Comparison of ENCODE assay signal across 8 mouse cellular contexts in the genomic region with DNA sequence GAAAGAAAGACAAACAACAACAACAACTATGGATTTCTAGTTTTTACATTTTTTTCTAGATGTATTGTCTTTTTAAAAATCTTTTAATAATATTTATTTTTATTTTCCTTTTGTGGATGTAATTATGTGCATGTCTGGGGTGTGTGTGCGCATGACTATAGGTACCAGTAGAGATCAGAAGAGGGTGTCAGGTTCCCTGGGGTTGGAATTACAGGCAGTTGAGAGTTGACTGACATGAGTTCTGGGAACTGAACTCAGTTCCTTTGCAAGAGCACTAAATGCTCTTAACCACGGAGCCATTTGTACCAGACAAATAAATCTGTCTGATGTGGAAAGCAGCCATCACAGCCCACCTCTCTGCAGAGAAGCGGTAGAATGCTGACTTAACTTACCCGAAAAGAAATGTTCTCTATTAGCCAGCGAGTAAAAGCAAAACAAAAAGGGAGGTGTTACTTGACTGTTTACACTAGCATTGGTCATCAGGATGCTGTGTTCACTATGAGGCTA. TPM values are rescaled to one million over a fixed set of nuclear protein-coding genes. Genes with fewer than 3 reads are reported as not detected.
A peak's percentile ranks its signal among the peaks of the same experiment; 100 is the strongest.
DNase-seq lines count a peak whose midpoint lies in the region; ATAC-seq and TF ChIP-seq lines count a peak whose summit lies in the region.

No protein-coding gene starts in this region.

- no peak; the same call in 1 of the 2 replicates for ATAC-seq in forebrain, embryonic 12.5 days (ENCODE audit: low FRiP score)
- no peak for ATAC-seq in limb, embryonic 14.5 days (ENCODE audit: low FRiP score, low read depth)
- no peak for ATAC-seq in neural tube, embryonic 12.5 days (ENCODE audit: low FRiP score, low read depth)

- peak overlapping the region; percentile 72 for H3K4me3 ChIP-seq in gastrocnemius, adult 2 months
- H3K4me3 ChIP-seq in C2C12 (ENCODE audit: insufficient read depth, poor library complexity, severe bottlenecking), result peak overlapping the region; percentile 36
- H3K4me3 ChIP-seq in forebrain, embryonic 12.5 days (replicated peaks), result peak overlapping the region; percentile 20; the same call in 1 of the 2 replicates
- H3K4me3 ChIP-seq in limb, embryonic 14.5 days (replicated peaks; ENCODE audit: low read length), result peak overlapping the region; percentile 26
- 0 out of 2 replicates have a peak overlapping the region, but pooled peaks have one; percentile 9 for H3K4me3 ChIP-seq in neural tube, embryonic 12.5 days

- no peak for TF ChIP-seq POLR2A in limb, embryonic 14.5 days (IDR thresholded peaks at IDR 0.05; ENCODE audit: borderline replicate concordance, extremely low read depth, insufficient read depth, insufficient read length)

- peak overlapping the region; percentile 36 for H3K4me2 ChIP-seq in forebrain, embryonic 12.5 days
- H3K4me2 ChIP-seq in limb, embryonic 14.5 days (replicated peaks; ENCODE audit: low read depth, low read length, severe bottlenecking), result peak overlapping the region; percentile 43
- H3K4me2 ChIP-seq in neural tube, embryonic 12.5 days (replicated peaks), result peak overlapping the region; percentile 46

- no peaks in the 10 kb centered on the region for H3K9me3 ChIP-seq in forebrain, embryonic 12.5 days
- no peaks in the 10 kb centered on the region for H3K9me3 ChIP-seq in limb, embryonic 14.5 days (ENCODE audit: control insufficient read depth, low read length)
- no peaks in the 10 kb centered on the region for H3K9me3 ChIP-seq in neural tube, embryonic 12.5 days

- DNase-seq in gastrocnemius, adult 2 months, result no peak
- DNase-seq in gastrocnemius, postnatal 14 days, result no peak
- DNase-seq in limb, embryonic 14.5 days (ENCODE audit: low spot score), result no peak
- no peak for DNase-seq in adrenal gland, postnatal 36 days
- DNase-seq in spleen, postnatal 14 days (ENCODE audit: low spot score in 2 of 2), result no peak

- H3K36me3 ChIP-seq in C2C12 (ENCODE audit: control insufficient read depth, insufficient read depth), result no peaks in the 10 kb centered on the region
- H3K36me3 ChIP-seq in forebrain, embryonic 12.5 days (replicated peaks), result no peaks in the 10 kb centered on the region
- no peaks in the 10 kb centered on the region for H3K36me3 ChIP-seq in limb, embryonic 14.5 days (ENCODE audit: control insufficient read depth, insufficient read depth, low read length)
- H3K36me3 ChIP-seq in neural tube, embryonic 12.5 days, result no peaks in the 10 kb centered on the region

- WGBS in forebrain, embryonic 12.5 days, result 66% methylated on average over 5 of the region's 5 CpGs
- 52% methylated on average over 5 of the region's 5 CpGs for WGBS in limb, embryonic 14.5 days
- 56% methylated on average over 5 of the region's 5 CpGs for WGBS in neural tube, embryonic 12.5 days

- H3K27ac ChIP-seq in gastrocnemius, adult 2 months, result peak overlapping the region; percentile 79
- no peak overlapping the region for H3K27ac ChIP-seq in forebrain, embryonic 12.5 days
- H3K27ac ChIP-seq in limb, embryonic 14.5 days (replicated peaks; ENCODE audit: low read depth, low read length), result no peak overlapping the region
- no peak overlapping the region for H3K27ac ChIP-seq in neural tube, embryonic 12.5 days

- H3K9ac ChIP-seq in forebrain, embryonic 12.5 days, result no peak overlapping the region
- peak overlapping the region; percentile 34; the same call in 1 of the 2 replicates for H3K9ac ChIP-seq in limb, embryonic 14.5 days (ENCODE audit: low read depth, low read length, severe bottlenecking)
- H3K9ac ChIP-seq in neural tube, embryonic 12.5 days, result no peak overlapping the region

- no peaks in the 10 kb centered on the region for H3K27me3 ChIP-seq in C2C12 (ENCODE audit: control insufficient read depth, insufficient read depth, insufficient read length)
- H3K27me3 ChIP-seq in forebrain, embryonic 12.5 days, result no peaks in the 10 kb centered on the region
- no peaks in the 10 kb centered on the region for H3K27me3 ChIP-seq in limb, embryonic 14.5 days (ENCODE audit: control insufficient read depth, insufficient read depth, low read length)
- no peaks in the 10 kb centered on the region for H3K27me3 ChIP-seq in neural tube, embryonic 12.5 days (replicated peaks)

- H3ac ChIP-seq in C2C12 (ENCODE audit: control insufficient read depth, insufficient read length, low read depth), result peak overlapping the region; percentile 9

- no peak for TF ChIP-seq CTCF in gastrocnemius, adult 2 months (IDR thresholded peaks at IDR 0.05)
- no peak for TF ChIP-seq CTCF in C2C12 (IDR thresholded peaks at IDR 0.05; ENCODE audit: control insufficient read depth, insufficient read depth, insufficient read length)

- intact Hi-C loops in gastrocnemius, adult 2 months (cut with DNase I), result no loop called here
- intact Hi-C loops in gastrocnemius, postnatal 14 days (cut with DNase I; ENCODE audit: low total_unique reads), result no loop called here

- H3K4me1 ChIP-seq in forebrain, embryonic 12.5 days, result no peaks in the 10 kb centered on the region
- no peaks in the 10 kb centered on the region for H3K4me1 ChIP-seq in limb, embryonic 14.5 days (ENCODE audit: control insufficient read depth, insufficient read depth, low read length)
- H3K4me1 ChIP-seq in neural tube, embryonic 12.5 days, result 0 out of 2 replicates have a peak, but pooled peaks cover 2% of the 10 kb centered on the region

- no peaks in the 10 kb centered on the region for H3K79me3 ChIP-seq in C2C12 (ENCODE audit: low read depth)

- no peaks in the 10 kb centered on the region for H3K79me2 ChIP-seq in C2C12 (ENCODE audit: control insufficient read depth, insufficient read depth)

TF ChIP-seq in C2C12, 6 proteins besides CTCF, POLR2A, EP300 and RAD21:
- no peak for TF ChIP-seq CEBPB (IDR thresholded peaks at IDR 0.05; ENCODE audit: low read depth)
- TF ChIP-seq USF1 (IDR thresholded peaks at IDR 0.05; ENCODE audit: low read depth), result no peak
- no peak for TF ChIP-seq MYOG (IDR thresholded peaks at IDR 0.05; ENCODE audit: control insufficient read depth, extremely low read depth, insufficient read length)
- no peak for TF ChIP-seq FOSL1 (IDR thresholded peaks at IDR 0.05; ENCODE audit: insufficient read depth, low read length, poor library complexity, severe bottlenecking)
- TF ChIP-seq MAX (IDR thresholded peaks at IDR 0.05), result no peak
- no peak for TF ChIP-seq MYOD1 (IDR thresholded peaks at IDR 0.05; ENCODE audit: control insufficient read depth, insufficient read length, low read depth)

RNA-seq across cellular contexts. Expression of gene Cep78, which starts 44.0 kb away (rescaled TPM):
- 1 to 10 TPM; 2.1 to 2.3 TPM for total RNA-seq in gastrocnemius, adult 2 months (2021)
- 1 to 10 TPM; 2.4 to 2.7 TPM for total RNA-seq in gastrocnemius, postnatal 14 days (2021)
- 7.5 TPM for polyA plus RNA-seq in C2C12 (2012; fragmentation: generic; extraction: Trizol)
- 63.5 and 65.2 TPM in 2 replicates for polyA plus RNA-seq in forebrain, embryonic 12.5 days (2016; fragmentation: Nextera tagmentation; extraction: Ambion mirVana)
- polyA plus RNA-seq in limb, embryonic 14.5 days (2012; rRNA removed), result 13.9 and 16.0 TPM in 2 replicates
- 22.5 and 25.3 TPM in 2 replicates for polyA plus RNA-seq in limb, embryonic 14.5 days (2014; fragmentation: Nextera tagmentation; extraction: Ambion mirVana)
- 53.5 and 55.6 TPM in 2 replicates for polyA plus RNA-seq in neural tube, embryonic 12.5 days (2016; fragmentation: Nextera tagmentation; extraction: Ambion mirVana)
- 10 to 100 TPM in 1 of 2 experiments, 1 to 10 TPM in 1; 9.2 to 11.3 TPM for total RNA-seq in adrenal gland, postnatal 36 days (2021)

Comparison
In these comparisons a context has a peak if more than half of its experiments do, and no peak if none do; other contexts are left out.
1. H3K4me3 ChIP-seq: peak in every context shown above with its lines; median percentile 72 in gastrocnemius, adult 2 months; 36 in C2C12; 26 in limb, embryonic 14.5 days; 20 in forebrain, embryonic 12.5 days; 9 in neural tube, embryonic 12.5 days.